Mouse (Mus musculus): ENCODE data around the gene Pacs2. TPM values are rescaled to one million over a fixed set of nuclear protein-coding genes. Genes with fewer than 3 reads are reported as not detected.

Gene Pacs2
- 13.7 and 14.3 TPM in 2 replicates for polyA plus RNA-seq (2016; fragmentation: Nextera tagmentation; extraction: Ambion mirVana)

DNA sequence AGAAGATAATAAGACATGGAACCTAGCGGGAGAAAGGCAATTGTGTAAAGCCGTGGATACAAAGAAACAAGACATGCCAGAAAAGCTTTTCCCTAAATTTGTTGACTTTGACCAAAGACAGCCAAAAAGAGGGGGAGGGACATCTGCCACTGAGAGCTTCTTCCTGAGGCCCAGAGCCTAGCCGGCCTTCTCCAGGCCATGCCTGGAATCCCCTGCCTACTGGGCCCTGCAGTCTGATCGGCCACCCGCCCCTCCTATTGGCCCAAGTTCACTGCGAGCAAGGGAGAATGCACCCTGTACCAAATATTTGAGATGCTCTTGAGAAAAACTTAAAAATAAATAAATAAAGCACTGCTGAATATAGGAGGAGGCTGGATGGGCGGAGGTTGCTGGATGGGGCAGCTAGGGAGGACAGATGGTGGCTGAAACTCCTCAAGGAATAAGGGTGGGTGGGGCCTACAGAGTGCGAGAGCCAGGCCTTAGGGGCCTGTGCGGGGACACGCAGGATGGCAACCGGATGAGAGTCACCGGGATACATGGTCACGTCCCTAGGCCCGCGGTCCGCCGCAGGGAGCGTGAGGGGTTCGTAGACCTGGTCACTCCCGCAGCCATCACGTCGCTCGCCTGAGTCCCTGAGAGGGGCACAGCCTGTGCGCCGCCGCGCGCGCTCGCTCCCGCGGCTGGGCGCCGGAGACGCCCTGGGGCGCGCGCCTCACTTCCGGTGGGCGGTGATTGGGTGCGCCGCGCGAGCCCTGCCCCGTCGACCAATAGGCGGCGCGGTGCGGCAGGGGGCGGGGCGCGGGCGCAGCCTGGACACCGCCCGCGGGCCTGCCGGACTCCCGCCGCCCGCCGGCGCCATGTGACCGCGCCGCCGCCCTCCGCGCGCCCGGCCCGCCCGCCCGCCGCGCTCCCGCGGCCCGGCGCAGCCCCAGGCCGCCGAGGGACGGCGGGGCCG is at the start of gene Pacs2:
Gene Pacs2 (plus strand): TSS at position 905 of the 955 bp plus-strand sequence.
- peak; percentile 95 for DNase-seq (ENCODE audit: low spot score)
- peak within 1 kb of the TSS; percentile 95 for H3K27ac ChIP-seq (replicated peaks)
- no peaks in the 10 kb centered on the region for H3K36me3 ChIP-seq (replicated peaks)
- no peaks in the 10 kb centered on the region for H3K9me3 ChIP-seq
- H3K4me1 ChIP-seq = peaks cover 53% of the 10 kb centered on the region
- H3K4me3 ChIP-seq = peak within 1 kb of the TSS; percentile 95
- H3K27me3 ChIP-seq (replicated peaks; ENCODE audit: low read depth, poor library complexity, severe bottlenecking) = no peaks in the 10 kb centered on the region
- 11% methylated on average over 85 of the region's 85 CpGs for WGBS

GRCm38 (mm10) chr12:112965783-112966182 is 48.5 kb upstream of the Pacs2 start:
- WGBS = 93% methylated on average over 13 of the region's 13 CpGs
- H3K36me3 ChIP-seq (replicated peaks) = peaks cover 100% of the 10 kb centered on the region
- H3K4me3 ChIP-seq = no peak overlapping the region
- no peaks in the 10 kb centered on the region for H3K4me1 ChIP-seq
- H3K9me3 ChIP-seq = no peaks in the 10 kb centered on the region
- no peak for DNase-seq (ENCODE audit: low spot score)
- H3K27ac ChIP-seq (replicated peaks) = no peak overlapping the region
- no peaks in the 10 kb centered on the region for H3K27me3 ChIP-seq (replicated peaks; ENCODE audit: low read depth, poor library complexity, severe bottlenecking)

DNA sequence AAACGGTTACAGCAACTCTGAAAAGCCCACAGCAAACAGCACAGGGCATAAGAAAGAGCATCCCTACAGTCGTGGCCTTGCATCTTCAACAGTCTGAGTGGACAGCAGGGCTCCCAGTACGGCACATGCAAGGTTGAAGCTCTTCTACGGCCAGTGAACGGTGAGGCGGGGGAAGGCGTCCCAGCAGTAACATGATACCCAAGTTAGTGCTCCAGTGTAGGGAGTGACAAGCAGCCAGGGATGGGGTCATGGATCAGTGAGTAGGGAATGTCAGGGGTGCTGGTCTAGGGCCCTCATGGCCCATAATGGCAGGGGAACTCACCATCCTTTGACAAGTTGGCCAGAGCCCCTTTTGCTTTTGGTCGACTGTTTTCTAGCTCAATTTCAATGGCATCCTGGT is 45.4 kb upstream of the Pacs2 start:
- DNase-seq (ENCODE audit: low spot score) = no peak
- Histone ChIP-seq H3K27ac (replicated peaks) (no peak overlapping the region), H3K36me3 (replicated peaks) (peaks cover 100% of the 10 kb centered on the region), H3K4me3 (no peak overlapping the region), H3K4me1 (no peaks in the 10 kb centered on the region), H3K9me3 (no peaks in the 10 kb centered on the region), H3K27me3 (replicated peaks; ENCODE audit: low read depth, poor library complexity, severe bottlenecking) (no peaks in the 10 kb centered on the region)
- WGBS = 67% methylated on average over 8 of the region's 8 CpGs

GRCm38 (mm10) chr12:112969616-112970015 is 44.7 kb upstream of the Pacs2 start:
- Histone ChIP-seq H3K9me3 (no peaks in the 10 kb centered on the region), H3K27me3 (replicated peaks; ENCODE audit: low read depth, poor library complexity, severe bottlenecking) (no peaks in the 10 kb centered on the region), H3K27ac (replicated peaks) (no peak overlapping the region), H3K4me1 (no peaks in the 10 kb centered on the region), H3K36me3 (replicated peaks) (peaks cover 100% of the 10 kb centered on the region), H3K4me3 (no peak overlapping the region)
- no peak for DNase-seq (ENCODE audit: low spot score)
- 92% methylated on average over 6 of the region's 6 CpGs for WGBS

DNA sequence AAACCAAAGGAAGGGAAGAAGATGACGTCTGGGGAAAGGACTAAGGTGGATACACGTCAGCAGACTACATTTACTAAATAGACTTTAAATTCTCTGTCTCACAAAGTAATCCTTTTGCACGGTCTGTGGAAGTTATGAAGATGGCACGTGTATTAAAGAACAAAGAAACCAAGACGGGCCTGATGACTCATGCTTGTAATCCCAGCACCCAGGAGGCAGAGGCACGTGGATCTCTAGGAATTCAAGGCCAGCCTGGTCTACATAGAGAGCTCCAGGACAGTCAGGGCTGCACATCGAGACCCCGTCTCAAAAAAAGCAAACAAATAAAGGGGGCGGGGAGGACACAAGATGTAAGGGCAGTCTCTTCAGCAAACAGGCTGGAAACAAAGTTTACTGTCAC is 39.6 kb upstream of the Pacs2 start:
- Histone ChIP-seq H3K4me1 (peaks cover 27% of the 10 kb centered on the region), H3K36me3 (replicated peaks) (peaks cover 82% of the 10 kb centered on the region), H3K9me3 (no peaks in the 10 kb centered on the region), H3K4me3 (no peak overlapping the region), H3K27ac (replicated peaks) (no peak overlapping the region), H3K27me3 (replicated peaks; ENCODE audit: low read depth, poor library complexity, severe bottlenecking) (no peaks in the 10 kb centered on the region)
- no peak for DNase-seq (ENCODE audit: low spot score)
- WGBS = 87% methylated on average over 9 of the region's 9 CpGs

GRCm38 (mm10) chr12:112976371-112977073 is 37.8 kb upstream of the Pacs2 start, which contains the start of gene Btbd6:
Btbd6 (plus strand) TSS chr12:112976482.
- under 1% methylated on average over 80 of the region's 80 CpGs for WGBS
- peak within 1 kb of the TSS; percentile 86 for H3K4me3 ChIP-seq
- H3K9me3 ChIP-seq = no peaks in the 10 kb centered on the region
- H3K27me3 ChIP-seq (replicated peaks; ENCODE audit: low read depth, poor library complexity, severe bottlenecking) = no peaks in the 10 kb centered on the region
- peak within 1 kb of the TSS; percentile 96 for H3K27ac ChIP-seq (replicated peaks)
- H3K36me3 ChIP-seq (replicated peaks) = peaks cover 82% of the 10 kb centered on the region
- DNase-seq (ENCODE audit: low spot score) = peak; percentile 92
- H3K4me1 ChIP-seq = peaks cover 27% of the 10 kb centered on the region

DNA sequence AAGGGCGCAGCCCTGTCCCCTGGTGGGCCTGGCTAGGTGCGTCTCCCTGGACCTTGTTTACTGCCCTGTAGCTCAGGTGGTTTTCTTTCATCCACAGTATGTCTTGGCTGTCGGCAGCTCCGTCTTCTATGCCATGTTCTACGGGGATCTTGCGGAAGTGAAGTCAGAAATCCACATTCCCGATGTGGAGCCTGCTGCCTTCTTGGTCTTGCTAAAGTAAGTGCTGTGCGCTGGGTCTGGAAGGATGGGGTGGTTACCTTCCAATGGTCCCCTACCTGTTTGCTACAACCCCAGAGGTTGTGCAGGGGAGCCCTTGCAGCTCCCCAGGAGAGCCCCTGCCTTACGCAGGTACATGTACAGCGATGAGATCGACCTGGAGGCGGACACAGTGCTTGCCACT is 37.2 kb upstream of the Pacs2 start:
- peak overlapping the region; percentile 86 for H3K4me3 ChIP-seq
- H3K27me3 ChIP-seq (replicated peaks; ENCODE audit: low read depth, poor library complexity, severe bottlenecking) = no peaks in the 10 kb centered on the region
- H3K9me3 ChIP-seq = no peaks in the 10 kb centered on the region
- peak; percentile 21 for DNase-seq (ENCODE audit: low spot score)
- H3K36me3 ChIP-seq (replicated peaks) = peaks cover 82% of the 10 kb centered on the region
- peak overlapping the region; percentile 96 for H3K27ac ChIP-seq (replicated peaks)
- 43% methylated on average over 12 of the region's 12 CpGs for WGBS
- H3K4me1 ChIP-seq = peaks cover 27% of the 10 kb centered on the region

DNA sequence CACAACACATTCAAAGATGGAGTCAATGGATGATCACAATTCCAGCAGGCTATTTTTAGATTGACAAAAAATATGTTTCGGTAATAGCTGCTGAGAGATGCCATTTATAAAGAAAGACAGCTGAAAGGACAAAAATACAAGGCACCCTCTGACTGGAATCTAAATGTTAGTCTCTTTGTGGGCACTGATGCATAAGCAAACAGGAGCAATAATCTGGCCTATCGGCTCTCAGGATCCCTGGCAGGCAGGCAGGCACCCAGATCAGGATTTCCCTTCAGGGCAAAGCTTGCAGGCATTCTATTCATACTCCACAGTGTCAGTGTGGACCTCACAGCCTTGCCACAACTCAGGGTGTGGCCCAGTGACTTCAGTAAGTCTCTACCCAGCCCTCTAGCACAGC is 32.3 kb upstream of the Pacs2 start:
- Histone ChIP-seq H3K36me3 (replicated peaks) (peaks cover 94% of the 10 kb centered on the region), H3K4me3 (no peak overlapping the region), H3K4me1 (peaks cover 12% of the 10 kb centered on the region), H3K27me3 (replicated peaks; ENCODE audit: low read depth, poor library complexity, severe bottlenecking) (no peaks in the 10 kb centered on the region), H3K9me3 (no peaks in the 10 kb centered on the region), H3K27ac (replicated peaks) (no peak overlapping the region)
- no peak for DNase-seq (ENCODE audit: low spot score)
- WGBS = 95% methylated on average over 2 of the region's 2 CpGs

- WGBS = 91% methylated on average over 6 of the region's 6 CpGs
- H3K27me3 ChIP-seq (replicated peaks; ENCODE audit: low read depth, poor library complexity, severe bottlenecking) = no peaks in the 10 kb centered on the region
- H3K4me1 ChIP-seq = no peaks in the 10 kb centered on the region
- no peak overlapping the region for H3K27ac ChIP-seq (replicated peaks)
- no peaks in the 10 kb centered on the region for H3K9me3 ChIP-seq
- peaks cover 88% of the 10 kb centered on the region for H3K36me3 ChIP-seq (replicated peaks)
- no peak overlapping the region for H3K4me3 ChIP-seq
- DNase-seq (ENCODE audit: low spot score) = no peak
Observed at GRCm38 (mm10) chr12:112985346-112985745, 29.0 kb upstream of the Pacs2 start.

DNA sequence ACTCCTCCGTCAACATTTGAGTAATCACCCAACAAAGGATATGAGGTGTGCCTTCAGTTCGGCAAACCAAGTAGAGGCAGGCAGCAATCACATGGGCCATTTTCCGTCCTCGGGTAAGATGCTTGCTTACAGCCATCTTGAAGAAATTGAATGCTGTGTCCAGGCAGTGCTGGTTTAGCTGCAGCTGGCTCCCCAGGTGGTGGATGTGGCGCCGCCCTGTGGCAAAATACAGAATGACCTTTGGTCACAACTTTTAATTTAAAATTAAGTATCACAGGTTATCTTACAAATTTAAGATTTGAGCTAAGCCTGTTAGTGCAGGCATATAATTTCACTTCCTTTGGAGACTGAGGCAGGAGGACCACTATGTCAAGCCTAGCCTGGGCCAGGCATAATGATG is 26.4 kb upstream of the Pacs2 start:
- 75% methylated on average over 6 of the region's 6 CpGs for WGBS
- peaks cover 88% of the 10 kb centered on the region for H3K36me3 ChIP-seq (replicated peaks)
- no peak overlapping the region for H3K27ac ChIP-seq (replicated peaks)
- no peaks in the 10 kb centered on the region for H3K9me3 ChIP-seq
- H3K4me3 ChIP-seq = no peak overlapping the region
- H3K27me3 ChIP-seq (replicated peaks; ENCODE audit: low read depth, poor library complexity, severe bottlenecking) = no peaks in the 10 kb centered on the region
- peak; percentile 35 for DNase-seq (ENCODE audit: low spot score)
- no peaks in the 10 kb centered on the region for H3K4me1 ChIP-seq

- H3K27ac ChIP-seq (replicated peaks) = no peak overlapping the region
- no peaks in the 10 kb centered on the region for H3K9me3 ChIP-seq
- no peaks in the 10 kb centered on the region for H3K27me3 ChIP-seq (replicated peaks; ENCODE audit: low read depth, poor library complexity, severe bottlenecking)
- no peak for DNase-seq (ENCODE audit: low spot score)
- no peak overlapping the region for H3K4me3 ChIP-seq
- 91% methylated on average over 5 of the region's 5 CpGs for WGBS
- H3K36me3 ChIP-seq (replicated peaks) = peaks cover 89% of the 10 kb centered on the region
- H3K4me1 ChIP-seq = no peaks in the 10 kb centered on the region
Observed at GRCm38 (mm10) chr12:112990706-112991405, 23.5 kb upstream of the Pacs2 start.

- Histone ChIP-seq H3K9me3 (no peaks in the 10 kb centered on the region), H3K4me3 (no peak overlapping the region), H3K27me3 (replicated peaks; ENCODE audit: low read depth, poor library complexity, severe bottlenecking) (no peaks in the 10 kb centered on the region), H3K27ac (replicated peaks) (no peak overlapping the region), H3K4me1 (no peaks in the 10 kb centered on the region), H3K36me3 (replicated peaks) (peaks cover 89% of the 10 kb centered on the region)
- WGBS = 92% methylated on average over 2 of the region's 2 CpGs
- DNase-seq (ENCODE audit: low spot score) = no peak
Observed at GRCm38 (mm10) chr12:112991444-112991843, 22.9 kb upstream of the Pacs2 start.
